Mouse (Mus musculus) embryonic fibroblast, embryonic 13.5 days (primary cell): ENCODE data around the gene Rasgrp2.

Experiments used
- CTCF ChIP-seq: IDR thresholded peaks from 2 replicates; pipeline ENCODE4 v1.5.1; 2011; ENCODE audit warnings: mild to moderate bottlenecking, control low read depth, low read length, moderate library complexity, borderline replicate concordance; ENCODE audit not compliant: insufficient read depth
- POLR2A ChIP-seq: IDR thresholded peaks from 2 replicates; pipeline ENCODE4 v1.6.1; 2011; ENCODE audit warnings: low read depth, mild to moderate bottlenecking, control low read depth, low read length, moderate library complexity

DNA sequence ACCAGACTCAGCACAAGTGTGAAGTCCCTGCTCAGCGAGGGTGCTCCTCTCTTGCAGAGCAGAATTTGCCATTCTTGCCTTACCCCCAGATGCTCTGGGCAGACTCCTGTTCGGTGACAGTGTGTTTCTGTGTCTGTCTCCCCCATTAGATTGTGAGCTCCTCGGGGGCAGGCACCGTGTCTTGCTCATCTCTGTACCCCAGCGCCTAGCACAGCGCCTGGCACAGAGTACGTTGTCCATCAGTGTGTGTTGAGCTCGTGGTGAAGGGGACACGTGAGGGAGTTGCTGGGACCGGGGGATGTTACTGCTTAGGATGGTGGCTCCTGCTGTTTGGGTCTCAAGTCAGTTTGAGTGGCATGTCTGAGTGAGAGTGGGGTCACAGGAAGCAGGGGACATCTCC is 4.7 kb downstream of the Rasgrp2 start:
- TF ChIP-seq CTCF (no peak), POLR2A (no peak)
